Mouse (Mus musculus) frontal cortex, postnatal 14 days (tissue): ENCODE results near the gene Retreg1.

ENCODE experiments used
- DNase-seq, 2 experiments: peaks; one replicate each; pipeline ENCODE4 v3.0.0; 2022; ENCODE audit warnings: low spot score in 2 of 2

Retreg1 gene

GRCm38 (mm10) chr15:25843086-25843991, at the start of gene Retreg1:
Retreg1 (plus strand) TSS chr15:25843180.
- peak; percentile 45 to 56 for DNase-seq

- no peak for DNase-seq
These were observed 48.9 kb upstream of the Retreg1 start for GRCm38 (mm10) chr15:25794123-25794522.

- no peak for DNase-seq
These were observed 47.5 kb upstream of the Retreg1 start for GRCm38 (mm10) chr15:25795496-25795895.

GRCm38 (mm10) chr15:25796353-25796752, 46.6 kb upstream of the Retreg1 start:
- no peak for DNase-seq

GRCm38 (mm10) chr15:25797179-25797578, 45.8 kb upstream of the Retreg1 start:
- DNase-seq = no peak

- no peak for DNase-seq
These were observed 45.1 kb upstream of the Retreg1 start for GRCm38 (mm10) chr15:25797888-25798287.

GRCm38 (mm10) chr15:25801726-25802125, 41.3 kb upstream of the Retreg1 start:
- no peak for DNase-seq

GRCm38 (mm10) chr15:25802194-25802593, 40.8 kb upstream of the Retreg1 start:
- no peak for DNase-seq

- DNase-seq = no peak
These were observed 39.9 kb upstream of the Retreg1 start for GRCm38 (mm10) chr15:25803111-25803510.

GRCm38 (mm10) chr15:25805336-25806110, 37.5 kb upstream of the Retreg1 start:
- DNase-seq = peak in 1 of 2 experiments; percentile 64

GRCm38 (mm10) chr15:25806363-25806762, 36.6 kb upstream of the Retreg1 start:
- no peak for DNase-seq

- DNase-seq = no peak
These were observed 36.1 kb upstream of the Retreg1 start for GRCm38 (mm10) chr15:25806878-25807277.

GRCm38 (mm10) chr15:25808677-25809460, 34.1 kb upstream of the Retreg1 start:
- DNase-seq = no peak

- DNase-seq = no peak
These were observed 33.3 kb upstream of the Retreg1 start for GRCm38 (mm10) chr15:25809669-25810068.

- DNase-seq = no peak
These were observed 31.1 kb upstream of the Retreg1 start for GRCm38 (mm10) chr15:25811834-25812250.

- DNase-seq = no peak
These were observed 30.5 kb upstream of the Retreg1 start for GRCm38 (mm10) chr15:25812479-25812878.

GRCm38 (mm10) chr15:25814535-25814934, 28.4 kb upstream of the Retreg1 start:
- DNase-seq = no peak

- DNase-seq = no peak
These were observed 25.8 kb upstream of the Retreg1 start for GRCm38 (mm10) chr15:25817191-25817590.

GRCm38 (mm10) chr15:25821981-25822380, 21.0 kb upstream of the Retreg1 start:
- no peak for DNase-seq

GRCm38 (mm10) chr15:25822656-25823055, 20.3 kb upstream of the Retreg1 start:
- DNase-seq = no peak

- no peak for DNase-seq
These were observed 16.4 kb upstream of the Retreg1 start for GRCm38 (mm10) chr15:25826531-25826961.

GRCm38 (mm10) chr15:25828464-25828863, 14.5 kb upstream of the Retreg1 start:
- no peak for DNase-seq
